Mouse (Mus musculus) liver, embryonic 14.5 days (tissue): ENCODE measurements around the gene Mogs. TPM values are rescaled to one million over a fixed set of nuclear protein-coding genes. Genes with fewer than 3 reads are reported as not detected.

Source experiments
- ATAC-seq: fragments of 200-750 bp; cut with Nextera tagmentation; 2 replicates; pipeline ENCODE4 v1.8.0; 2017; ENCODE audit warnings: moderate number of reproducible peaks, mild to moderate bottlenecking, moderate library complexity; ENCODE audit not compliant: insufficient read depth
- DNase-seq, 3 experiments: peaks; one replicate each; pipeline ENCODE4 v3.0.0-alpha.2; 2012 to 2013; ENCODE audit warnings: low read depth in 3 of 3, low spot score in 3 of 3
- H3K27ac ChIP-seq: fragments of 300-500 bp; sonication (generic); 2 replicates; pipeline ENCODE4 v1.5.1; 2014; ENCODE audit warnings: moderate library complexity, mild to moderate bottlenecking, control low read depth, inconsistent platforms
- H3K27me3 ChIP-seq: fragments of 300-500 bp; sonication (generic); 2 replicates; pipeline ENCODE4 v1.6.1; 2014; ENCODE audit warnings: mild to moderate bottlenecking, low read length, moderate library complexity; ENCODE audit not compliant: control insufficient read depth, insufficient read depth
- H3K36me3 ChIP-seq: fragments of 300-500 bp; sonication (generic); replicated peaks from 2 replicates; pipeline ENCODE4 v1.6.1; 2014; ENCODE audit warnings: low read depth; ENCODE audit not compliant: control insufficient read depth, insufficient read depth
- H3K4me1 ChIP-seq, 2 experiments: fragments of 200-500 bp in 1 of 2; fragments of 300-500 bp in 1 of 2; sonication (generic) in 1 of 2; replicated peaks; 2 replicates each; pipeline ENCODE4 v1.6.1; 2012 to 2014; ENCODE audit warnings: antibody characterized with exemption in 1 of 2, inconsistent platforms in 1 of 2, low read length in 1 of 2; ENCODE audit not compliant: control insufficient read depth in 2 of 2, insufficient read depth in 2 of 2
- H3K4me2 ChIP-seq: fragments of 300-500 bp; sonication (generic); 2 replicates; pipeline ENCODE4 v1.6.1; 2014; ENCODE audit warnings: low read depth, mild to moderate bottlenecking, control low read depth, moderate library complexity
- H3K4me3 ChIP-seq, 2 experiments: fragments of 200-500 bp in 1 of 2; fragments of 300-500 bp in 1 of 2; sonication (generic) in 1 of 2; 2 replicates each; pipeline ENCODE4 v1.5.1; 2012 to 2014; ENCODE audit warnings: low read depth in 2 of 2, low read length in 2 of 2, mild to moderate bottlenecking in 2 of 2, control low read depth in 1 of 2, inconsistent platforms in 1 of 2, moderate library complexity in 1 of 2; ENCODE audit not compliant: insufficient read depth in 1 of 2
- H3K9ac ChIP-seq: fragments of 300-500 bp; sonication (generic); replicated peaks from 2 replicates; pipeline ENCODE4 v1.6.1; 2014; ENCODE audit warnings: mild to moderate bottlenecking, control low read depth, moderate library complexity
- H3K9me3 ChIP-seq: fragments of 300-500 bp; sonication (generic); 2 replicates; pipeline ENCODE4 v1.6.1; 2016; ENCODE audit warnings: low read length, mixed read lengths; ENCODE audit not compliant: control insufficient read depth
- CTCF ChIP-seq: IDR thresholded peaks from 2 replicates; pipeline ENCODE4 v1.5.1; 2016; ENCODE audit warnings: antibody characterized with exemption, low read depth, control low read depth
- EP300 ChIP-seq: IDR thresholded peaks from 2 replicates; pipeline ENCODE4 v1.6.1; 2016; ENCODE audit warnings: antibody characterized with exemption, low read depth
- WGBS: fragments of 180-500 bp; shearing (Covaris S2); extraction: QIAGEN DNeasy Blood & Tissue Kit; methylation state at CpG from one replicate; pipeline ENCODE4 v1.1.7; 2014; ENCODE audit not compliant: insufficient replicate concordance; 5-methylcytosine and 5-hydroxymethylcytosine counted together
- microRNA counts: library from miRNA; unstranded; fragments of <30 nt; microRNA quantifications from one replicate; lab custom pipeline; 2016
- microRNA-seq: library from miRNA; unstranded; fragments of <30 nt; microRNA quantifications from one replicate; pipeline ENCODE4, GENCODE M21; 2016
- polyA plus RNA-seq, 2 experiments: library from polyadenylated mRNA; depleted of rRNA in 1 of 2; stranded (reverse) in 1 of 2; unstranded in 1 of 2; fragments of >200 nt; fragmentation: Nextera tagmentation in 1 of 2; extraction: Ambion mirVana in 1 of 2; gene quantifications; 2 replicates each; pipeline versions ENCODE4 v1.2.1 to v1.2.3; 2012 to 2014

Mogs gene
- polyA plus RNA-seq, 2 experiments: 28.2 to 36.9 TPM

DNA sequence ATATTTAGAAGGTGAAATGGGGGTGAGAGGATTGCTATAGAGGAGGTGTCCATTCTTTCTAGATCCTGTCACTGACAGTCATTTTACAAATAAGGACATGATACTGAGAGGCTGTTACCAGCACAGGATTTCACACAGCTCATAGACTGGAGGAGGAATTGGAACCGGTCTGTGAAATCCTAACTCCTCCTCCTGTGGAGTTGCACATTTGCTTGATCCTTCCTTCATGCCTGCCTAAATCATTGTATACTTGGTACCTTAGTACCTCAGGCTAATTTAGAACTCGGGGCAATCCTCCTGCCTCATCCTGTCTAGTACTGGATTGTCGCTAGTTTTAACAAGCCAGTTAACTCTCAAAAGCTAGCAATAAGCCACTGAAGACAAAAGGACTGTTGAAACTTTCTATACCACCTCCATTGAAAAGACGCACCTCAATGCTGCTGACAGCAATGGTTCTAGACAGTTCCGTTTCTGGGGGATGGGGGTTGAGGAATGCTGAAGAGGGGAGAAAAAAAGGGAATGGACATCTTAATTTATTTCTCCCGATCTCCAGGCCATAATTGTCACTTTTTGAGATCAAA lies 49.8 kb downstream of the Mogs start:
- no peak for TF ChIP-seq EP300
- TF ChIP-seq CTCF: no peak
- Histone ChIP-seq H3K36me3 (no peaks in the 10 kb centered on the region), H3K4me2 (peak overlapping the region; percentile 91), H3K9ac (peak overlapping the region; percentile 93), H3K4me3 (peak overlapping the region; percentile 62 to 89), H3K27ac (peak overlapping the region; percentile 54), H3K27me3 (peaks cover 34% of the 10 kb centered on the region), H3K4me1 (peaks cover 8 to 12% of the 10 kb centered on the region in 2 experiments), H3K9me3 (no peaks in the 10 kb centered on the region)
- DNase-seq: no peak
- WGBS: 4% methylated on average over 6 of the region's 6 CpGs
- peak; percentile 10; the same call in 1 of the 2 replicates for ATAC-seq

DNA sequence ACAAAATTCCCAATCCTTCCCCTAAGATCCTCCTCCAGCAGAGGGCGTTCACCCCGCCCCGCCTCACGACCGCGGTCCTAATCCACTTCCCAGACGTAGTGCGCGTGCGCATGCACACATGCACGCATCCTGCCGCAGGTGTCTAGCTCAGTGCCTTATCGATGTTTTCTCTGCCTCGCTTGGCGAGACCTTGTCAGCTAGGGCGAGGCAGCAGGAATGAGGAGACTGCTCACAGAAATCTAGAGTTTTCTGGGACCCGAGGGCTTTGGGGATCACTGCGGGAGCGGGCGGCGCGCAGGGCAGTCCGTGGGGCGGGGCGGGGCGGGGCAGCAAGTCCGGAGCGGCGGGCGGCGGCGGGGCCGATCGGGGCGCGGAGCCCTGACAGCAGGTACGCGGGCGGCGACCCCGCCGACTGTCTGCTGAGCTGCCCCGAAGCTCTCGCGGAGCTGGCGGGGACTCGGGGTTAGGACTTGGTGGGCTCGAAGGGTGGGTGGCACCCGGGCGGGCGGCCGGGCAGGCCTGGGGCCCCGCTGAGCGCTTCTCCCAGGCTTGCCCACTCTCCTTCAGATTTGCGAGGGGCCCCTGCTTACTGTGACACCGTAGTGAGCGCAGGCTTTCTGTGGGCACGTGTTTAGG lies 50.4 kb downstream of the Mogs start, which contains the start of gene Dctn1:
Gene Dctn1, plus strand, starts transcription at position 314 of the 636 bp plus-strand sequence.
- H3K9me3 ChIP-seq: no peaks in the 10 kb centered on the region
- WGBS: under 1% methylated on average over 58 of the region's 58 CpGs
- ATAC-seq: peak; percentile 90
- DNase-seq: peak; percentile 86 to 89 (median 87)
- peak within 1 kb of the TSS; percentile 54 for H3K27ac ChIP-seq
- TF ChIP-seq CTCF (peak; percentile 97), EP300 (peak; percentile 64)
- peaks cover 28% of the 10 kb centered on the region for H3K27me3 ChIP-seq
- H3K4me3 ChIP-seq: peak within 1 kb of the TSS; percentile 89 to 94
- H3K9ac ChIP-seq: peak within 1 kb of the TSS; percentile 93
- no peaks in the 10 kb centered on the region for H3K36me3 ChIP-seq
- H3K4me1 ChIP-seq: peaks cover 8 to 12% of the 10 kb centered on the region in 2 experiments
- peak within 1 kb of the TSS; percentile 91 for H3K4me2 ChIP-seq

DNA sequence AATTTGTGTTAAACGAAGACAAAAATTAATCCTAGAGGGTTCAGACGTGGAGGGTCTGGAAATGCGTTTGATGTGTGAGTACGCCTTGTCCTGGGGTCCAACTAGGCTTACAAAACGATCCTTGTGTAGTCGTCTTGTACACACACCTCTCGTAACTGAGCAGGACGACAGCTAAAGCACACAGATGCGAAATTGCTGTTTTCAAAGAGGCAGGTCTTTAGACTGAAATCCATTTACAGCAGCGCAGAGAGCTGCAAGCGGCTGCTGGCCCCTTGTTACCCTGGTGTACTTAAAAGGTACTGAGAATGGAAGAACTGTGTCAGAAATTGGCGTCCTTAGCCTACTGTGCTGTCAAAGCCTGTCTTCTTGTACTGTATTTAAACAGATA lies 50.9 kb downstream of the Mogs start:
- peak overlapping the region; percentile 11 for H3K27ac ChIP-seq

More for the DNA sequence above, 50.9 kb downstream of the Mogs start:
- Histone ChIP-seq H3K4me1 (peaks cover 8 to 12% of the 10 kb centered on the region in 2 experiments), H3K9ac (peak overlapping the region; percentile 93), H3K4me3 (peak overlapping the region; percentile 89 to 94), H3K27me3 (peaks cover 22% of the 10 kb centered on the region), H3K4me2 (peak overlapping the region; percentile 91), H3K9me3 (no peaks in the 10 kb centered on the region), H3K36me3 (no peaks in the 10 kb centered on the region)
- ATAC-seq (peak; percentile 11), DNase-seq (no peak)
- TF ChIP-seq CTCF: peak; percentile 34
- no peak for TF ChIP-seq EP300
- WGBS: under 1% methylated on average over 12 of the region's 12 CpGs

MicroRNAs encoded within 50 kb of the gene (microRNA counts, 519-probe panel; counts per million panel counts)
- microRNA mmu-miR-3470a+mmu-miR-3470b (lab: Ali Mortazavi, UCI): 69.9 counts per million

Small RNA genes lying within 50 kb of the gene (microRNA-seq; reads per million reads assigned to microRNA genes)
- not detected for gene Mir3470a

Other genes with a start within 250 kb of the Mogs start
- gene Sema4f, start 175.7 kb upstream of the Mogs start, polyA plus RNA-seq (2012; rRNA removed): 0.03 and 0.04 TPM in 2 replicates
- not detected in 2 replicates for gene Sema4f, start 175.7 kb upstream of the Mogs start, polyA plus RNA-seq (2014; fragmentation: Nextera tagmentation; extraction: Ambion mirVana)
- 7.7 and 9.4 TPM in 2 replicates for gene M1ap, start 168.6 kb upstream of the Mogs start, polyA plus RNA-seq (2012; rRNA removed)
- 14.4 and 15.0 TPM in 2 replicates for gene M1ap, start 168.6 kb upstream of the Mogs start, polyA plus RNA-seq (2014; fragmentation: Nextera tagmentation; extraction: Ambion mirVana)
- 13.9 and 14.9 TPM in 2 replicates for gene Dok1, start 82.0 kb upstream of the Mogs start, polyA plus RNA-seq (2012; rRNA removed)
- gene Dok1, start 82.0 kb upstream of the Mogs start, polyA plus RNA-seq (2014; fragmentation: Nextera tagmentation; extraction: Ambion mirVana): 12.7 and 15.7 TPM in 2 replicates
- gene Loxl3, start 81.3 kb upstream of the Mogs start, polyA plus RNA-seq (2012; rRNA removed): 0.92 and 1.6 TPM in 2 replicates
- 1.1 TPM in 2 replicates for gene Loxl3, start 81.3 kb upstream of the Mogs start, polyA plus RNA-seq (2014; fragmentation: Nextera tagmentation; extraction: Ambion mirVana)
- 172 and 269 TPM in 2 replicates for gene Aup1, start 61.0 kb upstream of the Mogs start, polyA plus RNA-seq (2012; rRNA removed)
- 128 and 136 TPM in 2 replicates for gene Aup1, start 61.0 kb upstream of the Mogs start, polyA plus RNA-seq (2014; fragmentation: Nextera tagmentation; extraction: Ambion mirVana)
- gene Htra2, start 60.2 kb upstream of the Mogs start, polyA plus RNA-seq (2012; rRNA removed): 75.7 and 80.9 TPM in 2 replicates
- 54.3 and 54.9 TPM in 2 replicates for gene Htra2, start 60.2 kb upstream of the Mogs start, polyA plus RNA-seq (2014; fragmentation: Nextera tagmentation; extraction: Ambion mirVana)
- 7.7 and 7.8 TPM in 2 replicates for gene Dqx1, start 57.7 kb upstream of the Mogs start, polyA plus RNA-seq (2012; rRNA removed)
- gene Dqx1, start 57.7 kb upstream of the Mogs start, polyA plus RNA-seq (2014; fragmentation: Nextera tagmentation; extraction: Ambion mirVana): 2.9 and 3.1 TPM in 2 replicates
- gene Tlx2, start 45.2 kb upstream of the Mogs start, polyA plus RNA-seq (2012; rRNA removed): 0.05 TPM in 1 of 2 replicates, not detected in the other
- not detected in 2 replicates for gene Tlx2, start 45.2 kb upstream of the Mogs start, polyA plus RNA-seq (2014; fragmentation: Nextera tagmentation; extraction: Ambion mirVana)
- 16.5 and 21.0 TPM in 2 replicates for gene Pcgf1, start 37.6 kb upstream of the Mogs start, polyA plus RNA-seq (2012; rRNA removed)
- 15.0 and 19.7 TPM in 2 replicates for gene Pcgf1, start 37.6 kb upstream of the Mogs start, polyA plus RNA-seq (2014; fragmentation: Nextera tagmentation; extraction: Ambion mirVana)
- gene Lbx2, start 29.1 kb upstream of the Mogs start, polyA plus RNA-seq (2012; rRNA removed): 0.27 and 0.46 TPM in 2 replicates
- gene Lbx2, start 29.1 kb upstream of the Mogs start, polyA plus RNA-seq (2014; fragmentation: Nextera tagmentation; extraction: Ambion mirVana): 0.35 TPM in 1 of 2 replicates, not detected in the other
- gene Ccdc142, start 13.9 kb upstream of the Mogs start, polyA plus RNA-seq (2012; rRNA removed): 1.0 and 1.1 TPM in 2 replicates
- 0.23 and 0.39 TPM in 2 replicates for gene Ccdc142, start 13.9 kb upstream of the Mogs start, polyA plus RNA-seq (2014; fragmentation: Nextera tagmentation; extraction: Ambion mirVana)
- 2.2 and 2.4 TPM in 2 replicates for gene Gm42688, start 13.9 kb upstream of the Mogs start, polyA plus RNA-seq (2012; rRNA removed)
- 0.76 and 0.86 TPM in 2 replicates for gene Gm42688, start 13.9 kb upstream of the Mogs start, polyA plus RNA-seq (2014; fragmentation: Nextera tagmentation; extraction: Ambion mirVana)
- 41.1 and 56.6 TPM in 2 replicates for gene Mrpl53, start 6.5 kb upstream of the Mogs start, polyA plus RNA-seq (2012; rRNA removed)
- gene Mrpl53, start 6.5 kb upstream of the Mogs start, polyA plus RNA-seq (2014; fragmentation: Nextera tagmentation; extraction: Ambion mirVana): 87.1 and 87.4 TPM in 2 replicates
- gene Wbp1, start 6.1 kb downstream of the Mogs start, polyA plus RNA-seq (2012; rRNA removed): 27.7 and 33.6 TPM in 2 replicates
- gene Wbp1, start 6.1 kb downstream of the Mogs start, polyA plus RNA-seq (2014; fragmentation: Nextera tagmentation; extraction: Ambion mirVana): 22.0 and 27.1 TPM in 2 replicates
- 9.4 and 11.6 TPM in 2 replicates for gene Ino80b, start 9.9 kb downstream of the Mogs start, polyA plus RNA-seq (2012; rRNA removed)
- 4.4 and 5.2 TPM in 2 replicates for gene Ino80b, start 9.9 kb downstream of the Mogs start, polyA plus RNA-seq (2014; fragmentation: Nextera tagmentation; extraction: Ambion mirVana)
- 11.1 TPM in 2 replicates for gene Rtkn, start 20.0 kb downstream of the Mogs start, polyA plus RNA-seq (2012; rRNA removed)
- 5.3 and 5.5 TPM in 2 replicates for gene Rtkn, start 20.0 kb downstream of the Mogs start, polyA plus RNA-seq (2014; fragmentation: Nextera tagmentation; extraction: Ambion mirVana)
- 0.15 and 0.44 TPM in 2 replicates for gene Wdr54, start 40.9 kb downstream of the Mogs start, polyA plus RNA-seq (2012; rRNA removed)
- 0.32 and 0.35 TPM in 2 replicates for gene Wdr54, start 40.9 kb downstream of the Mogs start, polyA plus RNA-seq (2014; fragmentation: Nextera tagmentation; extraction: Ambion mirVana)
- not detected in 2 replicates for gene 1700003E16Rik, start 40.9 kb downstream of the Mogs start, polyA plus RNA-seq (2012; rRNA removed)
- 0.06 and 0.15 TPM in 2 replicates for gene 1700003E16Rik, start 40.9 kb downstream of the Mogs start, polyA plus RNA-seq (2014; fragmentation: Nextera tagmentation; extraction: Ambion mirVana)
- gene Dctn1, start 50.4 kb downstream of the Mogs start, polyA plus RNA-seq (2012; rRNA removed): 16.9 and 21.1 TPM in 2 replicates
- gene Dctn1, start 50.4 kb downstream of the Mogs start, polyA plus RNA-seq (2014; fragmentation: Nextera tagmentation; extraction: Ambion mirVana): 22.5 and 24.0 TPM in 2 replicates
- gene Slc4a5, start 104.3 kb downstream of the Mogs start, polyA plus RNA-seq (2012; rRNA removed): 1.1 and 1.4 TPM in 2 replicates
- gene Slc4a5, start 104.3 kb downstream of the Mogs start, polyA plus RNA-seq (2014; fragmentation: Nextera tagmentation; extraction: Ambion mirVana): 0.52 and 0.73 TPM in 2 replicates
- gene Mthfd2, start 210.4 kb downstream of the Mogs start, polyA plus RNA-seq (2012; rRNA removed): 28.5 and 44.4 TPM in 2 replicates
- gene Mthfd2, start 210.4 kb downstream of the Mogs start, polyA plus RNA-seq (2014; fragmentation: Nextera tagmentation; extraction: Ambion mirVana): 66.0 and 67.7 TPM in 2 replicates
- 19.0 and 25.2 TPM in 2 replicates for gene Mob1a, start 210.5 kb downstream of the Mogs start, polyA plus RNA-seq (2012; rRNA removed)
- gene Mob1a, start 210.5 kb downstream of the Mogs start, polyA plus RNA-seq (2014; fragmentation: Nextera tagmentation; extraction: Ambion mirVana): 39.4 and 43.3 TPM in 2 replicates
- gene Bola3, start 233.7 kb downstream of the Mogs start, polyA plus RNA-seq (2012; rRNA removed): 28.8 and 92.1 TPM in 2 replicates
- 342 and 357 TPM in 2 replicates for gene Bola3, start 233.7 kb downstream of the Mogs start, polyA plus RNA-seq (2014; fragmentation: Nextera tagmentation; extraction: Ambion mirVana)